Mouse (Mus musculus): ENCODE results near the gene Cep83. TPM values are rescaled to one million over a fixed set of nuclear protein-coding genes. Genes with fewer than 3 reads are reported as not detected.

Gene Cep83
- polyA plus RNA-seq, 1 experiment from 2014 or later = 16.3 TPM

DNA sequence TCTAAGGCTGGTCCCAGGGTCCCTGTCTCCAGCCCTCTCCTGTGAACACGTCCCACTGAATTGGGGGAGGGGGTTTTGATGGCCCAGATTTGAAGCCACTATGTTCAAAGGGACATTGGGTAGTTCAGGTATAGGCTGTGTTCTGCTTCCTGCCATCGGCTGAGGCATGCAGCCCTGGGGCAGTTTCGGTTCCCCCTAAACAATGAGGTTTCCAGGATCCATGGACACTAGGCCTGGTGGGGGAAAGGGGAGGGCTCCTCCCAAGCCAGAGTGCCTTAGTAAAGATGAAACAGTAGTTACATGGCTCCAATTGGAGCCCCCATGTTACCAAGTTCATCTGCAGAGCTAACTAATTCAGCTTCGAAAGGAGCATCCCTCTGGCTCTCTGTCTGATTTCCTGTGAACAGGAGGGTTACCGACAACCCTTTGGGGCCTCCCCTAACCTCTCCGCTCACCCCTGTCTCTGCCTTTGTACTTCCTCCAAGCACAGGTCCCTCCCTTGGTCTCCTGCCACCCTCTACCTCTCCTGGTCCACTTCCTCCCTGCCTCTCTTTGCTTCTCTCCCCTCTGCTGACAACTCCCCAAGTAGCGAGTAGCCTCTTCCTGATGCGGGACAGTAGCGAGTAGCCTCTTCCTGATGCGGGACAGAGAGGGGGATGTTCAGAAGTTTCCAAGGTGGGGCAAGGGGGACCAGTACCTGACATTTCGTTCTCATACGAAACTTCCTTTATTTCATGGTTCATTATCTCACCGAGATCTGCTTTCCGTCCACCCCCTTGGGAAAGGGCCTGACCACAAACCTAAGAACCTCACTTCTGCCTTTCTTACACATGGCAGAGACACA, 139.7 kb downstream of the Cep83 start:
- Histone ChIP-seq H3K4me1 (ENCODE audit: control insufficient read depth, insufficient read depth, low read length) (peaks cover 10% of the 10 kb centered on the region; the same call in 1 of the 2 replicates), H3K27me3 (ENCODE audit: control insufficient read depth, insufficient read depth, low read depth, low read length) (no peaks in the 10 kb centered on the region), H3K9ac (ENCODE audit: low read depth, low read length) (no peak overlapping the region), H3K9me3 (replicated peaks; ENCODE audit: control insufficient read depth, low read length, poor library complexity, severe bottlenecking) (no peaks in the 10 kb centered on the region), H3K36me3 (ENCODE audit: control insufficient read depth, insufficient read depth, low read length) (peaks cover 28% of the 10 kb centered on the region), H3K4me3 (ENCODE audit: low read depth, low read length) (no peak overlapping the region), H3K27ac (ENCODE audit: low read length) (no peak overlapping the region), H3K4me2 (ENCODE audit: low read length) (no peak overlapping the region)
- 87% methylated on average over 14 of the region's 14 CpGs for WGBS
- no peak for ATAC-seq

DNA sequence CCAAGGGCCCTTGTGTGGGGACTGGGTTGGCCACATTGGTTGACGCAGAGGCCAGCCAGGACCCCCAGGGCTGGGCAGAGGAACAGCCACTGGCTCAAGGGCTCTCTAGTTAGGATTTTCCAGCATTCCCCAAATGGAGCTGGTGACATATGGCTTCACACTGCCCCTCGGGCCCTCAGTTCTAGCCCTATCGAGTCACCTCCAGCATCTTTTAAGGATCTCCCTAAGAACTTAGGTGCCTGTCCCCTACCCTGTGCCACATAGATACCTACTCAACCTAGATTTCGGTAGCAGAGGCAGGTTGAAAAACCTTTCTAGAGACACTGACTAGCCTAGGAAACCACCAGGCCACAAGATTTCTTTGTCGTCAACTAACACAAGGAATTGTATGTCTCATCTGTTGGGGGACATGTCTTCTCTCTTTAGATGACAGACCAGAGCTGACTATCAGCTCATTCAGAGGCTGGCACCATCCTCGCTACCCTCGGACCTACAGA, 140.3 kb downstream of the Cep83 start:
- no peaks in the 10 kb centered on the region for H3K27me3 ChIP-seq (ENCODE audit: control insufficient read depth, insufficient read depth, low read depth, low read length)
- WGBS = 91% methylated on average over 7 of the region's 7 CpGs
- peaks cover 31% of the 10 kb centered on the region for H3K36me3 ChIP-seq (ENCODE audit: control insufficient read depth, insufficient read depth, low read length)
- H3K4me1 ChIP-seq (ENCODE audit: control insufficient read depth, insufficient read depth, low read length) = peaks cover 10% of the 10 kb centered on the region; the same call in 1 of the 2 replicates
- no peak for ATAC-seq
- H3K9me3 ChIP-seq (replicated peaks; ENCODE audit: control insufficient read depth, low read length, poor library complexity, severe bottlenecking) = no peaks in the 10 kb centered on the region
- no peak overlapping the region for H3K4me3 ChIP-seq (ENCODE audit: low read depth, low read length)
- no peak overlapping the region for H3K9ac ChIP-seq (ENCODE audit: low read depth, low read length)
- no peak overlapping the region for H3K27ac ChIP-seq (ENCODE audit: low read length)
- H3K4me2 ChIP-seq (ENCODE audit: low read length) = no peak overlapping the region

DNA sequence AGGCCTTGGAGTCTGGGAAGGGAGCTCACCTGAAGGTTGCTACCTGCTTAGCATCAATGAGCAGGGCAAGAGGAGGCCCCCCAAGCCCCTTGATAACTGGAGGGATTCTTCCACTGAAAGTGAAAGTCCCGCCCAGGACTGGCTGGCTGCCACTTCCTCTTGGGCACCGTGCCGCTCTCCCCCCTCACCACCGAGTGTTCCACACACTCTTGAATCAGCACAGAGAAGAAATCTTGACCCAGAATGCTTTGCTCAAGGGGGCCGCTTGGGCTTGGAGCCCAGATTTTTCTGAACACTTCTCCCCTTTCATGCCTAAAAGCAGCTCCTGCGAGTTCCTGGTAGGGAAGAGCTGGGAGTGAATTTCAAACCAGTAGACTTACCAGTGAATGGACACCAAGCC, 141.0 kb downstream of the Cep83 start:
- peaks cover 34% of the 10 kb centered on the region for H3K36me3 ChIP-seq (ENCODE audit: control insufficient read depth, insufficient read depth, low read length)
- no peaks in the 10 kb centered on the region for H3K27me3 ChIP-seq (ENCODE audit: control insufficient read depth, insufficient read depth, low read depth, low read length)
- peak; percentile 77 for ATAC-seq
- no peaks in the 10 kb centered on the region for H3K9me3 ChIP-seq (replicated peaks; ENCODE audit: control insufficient read depth, low read length, poor library complexity, severe bottlenecking)
- no peak overlapping the region for H3K4me2 ChIP-seq (ENCODE audit: low read length)
- 49% methylated on average over 6 of the region's 6 CpGs for WGBS
- peak overlapping the region; percentile 71 for H3K27ac ChIP-seq (ENCODE audit: low read length)
- no peak overlapping the region for H3K9ac ChIP-seq (ENCODE audit: low read depth, low read length)
- H3K4me1 ChIP-seq (ENCODE audit: control insufficient read depth, insufficient read depth, low read length) = 0 out of 2 replicates have a peak, but pooled peaks cover 4% of the 10 kb centered on the region
- H3K4me3 ChIP-seq (ENCODE audit: low read depth, low read length) = no peak overlapping the region

DNA sequence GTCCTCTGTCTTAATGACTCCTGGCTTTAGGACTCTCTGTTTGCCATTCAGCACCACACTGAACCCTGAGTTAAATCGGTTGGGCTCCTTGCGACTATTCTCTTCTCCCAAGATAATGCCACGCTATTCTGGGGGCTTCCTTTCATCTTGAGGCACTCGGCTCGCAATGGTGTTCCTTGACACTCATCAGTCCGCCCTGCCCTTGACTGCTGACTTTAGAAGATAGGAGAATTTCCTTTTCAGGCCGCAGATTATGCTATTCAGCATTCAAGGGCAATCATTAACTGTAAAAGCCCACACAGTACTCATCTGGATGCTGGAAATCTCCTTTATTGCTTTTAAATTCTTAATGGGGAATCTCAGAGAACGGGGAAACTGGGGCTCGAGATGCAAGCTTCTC, 147.4 kb downstream of the Cep83 start:
- H3K4me2 ChIP-seq (ENCODE audit: low read length) = no peak overlapping the region
- H3K9me3 ChIP-seq (replicated peaks; ENCODE audit: control insufficient read depth, low read length, poor library complexity, severe bottlenecking) = no peaks in the 10 kb centered on the region
- H3K36me3 ChIP-seq (ENCODE audit: control insufficient read depth, insufficient read depth, low read length) = peaks cover 40% of the 10 kb centered on the region
- WGBS = 72% methylated on average over 9 of the region's 9 CpGs
- no peak overlapping the region for H3K9ac ChIP-seq (ENCODE audit: low read depth, low read length)
- H3K27ac ChIP-seq (ENCODE audit: low read length) = no peak overlapping the region
- ATAC-seq = no peak
- no peaks in the 10 kb centered on the region for H3K4me1 ChIP-seq (ENCODE audit: control insufficient read depth, insufficient read depth, low read length)
- H3K4me3 ChIP-seq (ENCODE audit: low read depth, low read length) = no peak overlapping the region
- no peaks in the 10 kb centered on the region for H3K27me3 ChIP-seq (ENCODE audit: control insufficient read depth, insufficient read depth, low read depth, low read length)

Data from midbrain, embryonic 16.5 days (tissue).